Mouse (Mus musculus): ENCODE measurements around the gene Xaf1.

Xaf1 gene

GRCm38 (mm10) chr11:72301334-72301733, at the start of gene Xaf1:
Xaf1 (plus strand) TSS chr11:72301629.
- DNase-seq (ENCODE audit: low spot score), result peak; percentile 5

GRCm38 (mm10) chr11:72255629-72256028, 45.8 kb upstream of the Xaf1 start:
- DNase-seq (ENCODE audit: low spot score), result no peak

- DNase-seq (ENCODE audit: low spot score), result no peak
Measured at GRCm38 (mm10) chr11:72256441-72256840, 45.0 kb upstream of the Xaf1 start.

- DNase-seq (ENCODE audit: low spot score), result peak; percentile 6
Measured at GRCm38 (mm10) chr11:72265483-72265882, 35.9 kb upstream of the Xaf1 start.

GRCm38 (mm10) chr11:72266207-72266959, 35.0 kb upstream of the Xaf1 start:
- DNase-seq (ENCODE audit: low spot score), result peak; percentile 79

- DNase-seq (ENCODE audit: low spot score), result peak; percentile 66
Measured at GRCm38 (mm10) chr11:72266960-72267560, 34.4 kb upstream of the Xaf1 start, which contains the start of gene Slc13a5. Slc13a5 (minus strand) TSS chr11:72267222.

- no peak for DNase-seq (ENCODE audit: low spot score)
Measured at GRCm38 (mm10) chr11:72271761-72272160, 29.7 kb upstream of the Xaf1 start.

- no peak for DNase-seq (ENCODE audit: low spot score)
Measured at GRCm38 (mm10) chr11:72273341-72273740, 28.1 kb upstream of the Xaf1 start.

- DNase-seq (ENCODE audit: low spot score), result no peak
Measured at GRCm38 (mm10) chr11:72281143-72281851, 20.1 kb upstream of the Xaf1 start.

- no peak for DNase-seq (ENCODE audit: low spot score)
Measured at GRCm38 (mm10) chr11:72281852-72282400, 19.5 kb upstream of the Xaf1 start.

GRCm38 (mm10) chr11:72283486-72284224, 17.8 kb upstream of the Xaf1 start:
- no peak for DNase-seq (ENCODE audit: low spot score)

GRCm38 (mm10) chr11:72284532-72285182, 16.8 kb upstream of the Xaf1 start:
- no peak for DNase-seq (ENCODE audit: low spot score)

- DNase-seq (ENCODE audit: low spot score), result no peak
Measured at GRCm38 (mm10) chr11:72285971-72286480, 15.4 kb upstream of the Xaf1 start.

- no peak for DNase-seq (ENCODE audit: low spot score)
Measured at GRCm38 (mm10) chr11:72286651-72287050, 14.8 kb upstream of the Xaf1 start.

- DNase-seq (ENCODE audit: low spot score), result no peak
Measured at GRCm38 (mm10) chr11:72287126-72287525, 14.3 kb upstream of the Xaf1 start.

- DNase-seq (ENCODE audit: low spot score), result no peak
Measured at GRCm38 (mm10) chr11:72287543-72287942, 13.9 kb upstream of the Xaf1 start.

GRCm38 (mm10) chr11:72293116-72293515, 8.3 kb upstream of the Xaf1 start:
- no peak for DNase-seq (ENCODE audit: low spot score)

GRCm38 (mm10) chr11:72302230-72302629, 801 bp downstream of the Xaf1 start:
- no peak for DNase-seq (ENCODE audit: low spot score)

GRCm38 (mm10) chr11:72307461-72307860, 6.0 kb downstream of the Xaf1 start:
- no peak for DNase-seq (ENCODE audit: low spot score)

- no peak for DNase-seq (ENCODE audit: low spot score)
Measured at GRCm38 (mm10) chr11:72308982-72309381, 7.6 kb downstream of the Xaf1 start.

GRCm38 (mm10) chr11:72310491-72310890, 9.1 kb downstream of the Xaf1 start:
- DNase-seq (ENCODE audit: low spot score), result no peak

Data from retina, embryonic 14.5 days (tissue).